Mouse (Mus musculus): ENCODE data around the gene Abcc4. TPM values are rescaled to one million over a fixed set of nuclear protein-coding genes. Genes with fewer than 3 reads are reported as not detected.
A peak's percentile ranks its signal among the peaks of the same experiment; 100 is the strongest.
"Not testable (repeated sequence)": the region's sequence is repeated elsewhere in the genome, so short reads cannot be mapped to it uniquely, and the experiment has no call there.

The Abcc4 gene
- total RNA-seq, 2 experiments from 2014 or later: 8.7 to 11.1 TPM

DNA sequence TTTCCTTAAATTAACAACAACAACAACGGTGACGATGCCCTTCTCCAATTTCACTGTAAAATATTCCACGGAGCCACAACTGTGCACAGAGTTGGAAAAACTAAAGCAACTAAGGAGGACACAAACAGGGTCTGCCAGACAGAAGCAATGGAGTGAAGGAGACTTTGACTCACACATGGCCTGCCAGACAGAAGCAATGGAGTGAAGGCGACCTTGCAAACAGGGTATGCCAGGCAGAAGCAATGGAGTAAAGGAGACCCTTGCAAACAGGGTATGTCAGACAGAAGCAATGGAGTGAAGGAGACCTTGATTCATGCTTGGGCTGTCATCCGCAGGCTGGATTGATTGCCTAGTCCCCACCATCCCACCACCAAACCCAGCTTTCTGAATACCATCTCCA lies 19.2 kb downstream of the Abcc4 start:
- H3K27ac ChIP-seq: no peak overlapping the region
- no peak for TF ChIP-seq CTCF (conservative IDR thresholded peaks at IDR 0.05)
- DNase-seq (ENCODE audit: low spot score in 2 of 2): no peak
- no peak overlapping the region for H3K4me3 ChIP-seq

DNA sequence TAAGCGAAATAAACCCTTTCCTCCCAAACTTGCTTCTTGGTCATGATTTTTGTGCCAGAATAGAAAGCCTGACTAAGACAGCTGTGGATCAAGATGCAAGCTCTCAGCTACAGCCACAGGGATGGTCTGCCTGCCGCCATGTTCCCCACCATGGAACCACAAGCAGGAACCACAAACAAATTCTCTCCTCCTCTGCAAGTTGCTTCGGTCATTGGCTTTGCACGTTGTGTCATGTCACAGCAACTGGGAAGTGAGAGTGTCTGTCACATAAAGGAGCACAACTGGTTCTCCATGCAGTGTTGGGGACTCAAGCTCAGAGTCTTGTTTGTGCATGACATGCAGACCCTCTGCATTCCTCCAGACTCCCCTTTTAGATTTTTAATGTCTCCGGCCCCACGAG lies 20.4 kb downstream of the Abcc4 start:
- no peak for DNase-seq (ENCODE audit: low spot score in 2 of 2)
- no peak overlapping the region for H3K4me3 ChIP-seq
- no peak for TF ChIP-seq CTCF (conservative IDR thresholded peaks at IDR 0.05)
- H3K27ac ChIP-seq: no peak overlapping the region

DNA sequence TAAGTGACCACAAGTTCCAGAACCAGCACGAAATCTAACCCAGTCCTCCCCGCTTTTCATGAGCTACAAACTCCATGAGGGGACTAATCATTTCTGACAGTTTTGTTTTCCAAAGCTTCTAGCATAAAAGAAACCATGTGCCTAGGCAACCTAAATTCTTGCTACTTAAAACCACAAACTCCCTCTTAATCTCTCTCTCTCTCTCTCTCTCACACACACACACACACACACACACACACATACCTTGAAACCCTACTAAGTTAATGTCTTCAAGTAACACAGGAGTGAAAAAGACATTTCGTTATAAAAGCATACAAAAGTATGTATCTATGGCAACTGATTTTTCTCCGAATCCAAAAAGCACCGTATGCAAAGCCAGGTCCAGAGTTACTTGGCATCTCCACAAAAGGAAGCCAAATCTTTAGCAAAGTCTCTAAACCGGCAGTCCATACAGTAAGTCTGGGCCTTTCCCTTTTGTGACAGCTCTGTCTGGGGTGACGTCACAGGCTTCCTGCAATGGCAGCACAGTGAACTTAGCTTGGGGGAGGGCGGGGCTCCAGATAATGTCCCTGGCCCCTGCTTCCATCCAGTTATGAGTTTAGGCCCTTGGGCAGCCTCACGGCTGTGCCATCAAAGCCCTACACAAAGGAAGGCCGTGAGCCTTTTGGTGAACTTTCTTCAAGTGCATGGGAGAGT lies 23.5 kb downstream of the Abcc4 start:
- DNase-seq (ENCODE audit: low spot score in 2 of 2): no peak
- no peak overlapping the region for H3K4me3 ChIP-seq
- H3K27ac ChIP-seq: no peak overlapping the region
- no peak for TF ChIP-seq CTCF (conservative IDR thresholded peaks at IDR 0.05)

DNA sequence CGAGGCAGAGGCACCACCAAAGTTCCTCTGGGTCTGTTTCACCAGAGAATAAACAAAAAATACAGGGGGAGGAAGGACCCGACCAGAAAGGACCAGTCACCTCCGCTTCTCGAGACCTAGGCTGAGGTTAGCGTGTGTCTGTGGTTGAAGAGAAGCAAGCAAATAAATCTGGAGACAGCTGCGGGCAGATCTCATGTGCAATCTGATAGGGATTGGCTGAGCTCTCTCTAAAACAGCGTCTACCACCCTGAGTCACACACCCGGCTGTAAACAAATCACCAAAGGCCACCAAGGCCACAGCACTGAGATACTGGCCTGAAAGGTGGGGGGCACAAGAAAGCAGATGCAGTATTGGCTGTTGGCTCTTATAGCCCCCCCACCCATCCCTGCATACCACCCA lies 24.9 kb downstream of the Abcc4 start:
- H3K4me3 ChIP-seq: no peak overlapping the region
- H3K27ac ChIP-seq: no peak overlapping the region
- no peak for TF ChIP-seq CTCF (conservative IDR thresholded peaks at IDR 0.05)
- DNase-seq (ENCODE audit: low spot score in 2 of 2): no peak

GRCm38 (mm10) chr14:118678279-118678985 lies 27.6 kb downstream of the Abcc4 start:
- peak; percentile 23 for TF ChIP-seq CTCF (conservative IDR thresholded peaks at IDR 0.05)

DNA sequence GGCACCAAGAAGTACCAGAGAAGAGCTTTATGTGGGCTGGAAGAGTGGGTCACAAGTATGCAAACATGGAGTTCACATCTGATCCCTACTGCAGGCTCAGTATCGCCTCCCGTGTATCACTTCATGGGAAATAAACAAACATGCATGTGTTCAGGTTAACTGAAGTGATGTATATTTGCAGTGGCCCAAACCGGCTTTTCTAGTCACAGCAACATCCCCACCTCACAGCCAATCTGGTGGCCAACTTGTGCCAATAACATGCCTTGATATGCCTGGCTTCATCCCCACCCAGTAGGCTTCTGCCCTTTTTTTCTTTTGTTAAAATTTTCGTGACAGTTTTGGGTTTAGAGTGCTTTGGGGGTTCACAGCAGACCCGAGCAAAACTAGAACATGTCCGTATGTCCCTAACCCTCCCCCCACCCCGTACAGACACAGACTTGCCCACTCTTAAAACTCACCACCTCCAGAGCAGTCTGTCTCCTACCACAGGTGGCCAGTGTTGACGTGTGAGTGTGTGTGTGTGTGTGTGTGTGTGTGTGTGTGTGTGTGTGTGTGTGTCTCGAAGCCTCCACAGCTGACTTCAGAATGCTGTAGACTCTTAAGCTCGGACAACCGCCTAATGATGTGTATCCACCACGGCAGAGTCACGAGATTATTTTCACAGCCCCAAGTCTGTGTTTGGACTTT lies 29.6 kb downstream of the Abcc4 start:
- H3K4me3 ChIP-seq: no peak overlapping the region
- TF ChIP-seq CTCF (conservative IDR thresholded peaks at IDR 0.05): no peak
- H3K27ac ChIP-seq: no peak overlapping the region
- no peak for DNase-seq (ENCODE audit: low spot score in 2 of 2)

More at GRCm38 (mm10) chr14:118678279-118678985, 27.6 kb downstream of the Abcc4 start:
- H3K4me3 ChIP-seq: no peak overlapping the region
- DNase-seq (ENCODE audit: low spot score in 2 of 2): no peak
- no peak overlapping the region for H3K27ac ChIP-seq

DNA sequence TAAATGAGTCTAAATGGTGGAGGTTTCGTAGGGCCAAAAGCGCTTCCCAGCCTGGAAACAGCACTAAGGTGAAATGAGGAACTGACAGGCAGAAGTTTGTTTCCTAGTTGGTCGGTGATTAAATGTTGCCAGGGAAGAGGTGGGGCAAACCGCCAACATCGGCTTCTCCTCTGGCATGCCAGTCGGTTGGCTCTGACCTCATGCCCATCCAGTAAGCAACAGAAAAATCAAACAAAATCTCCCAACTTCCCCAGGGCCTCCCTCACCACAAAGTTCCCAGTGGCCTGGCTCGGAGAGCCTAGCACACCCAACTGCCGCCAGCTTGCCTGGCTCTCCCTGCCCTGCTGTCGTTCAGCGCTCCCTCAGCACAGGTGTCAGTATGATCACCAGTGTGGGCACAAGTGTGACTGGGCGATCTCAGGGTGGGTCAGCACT lies 31.3 kb downstream of the Abcc4 start:
- no peak for TF ChIP-seq CTCF (conservative IDR thresholded peaks at IDR 0.05)
- no peak overlapping the region for H3K4me3 ChIP-seq
- H3K27ac ChIP-seq: no peak overlapping the region
- no peak for DNase-seq (ENCODE audit: low spot score in 2 of 2)

DNA sequence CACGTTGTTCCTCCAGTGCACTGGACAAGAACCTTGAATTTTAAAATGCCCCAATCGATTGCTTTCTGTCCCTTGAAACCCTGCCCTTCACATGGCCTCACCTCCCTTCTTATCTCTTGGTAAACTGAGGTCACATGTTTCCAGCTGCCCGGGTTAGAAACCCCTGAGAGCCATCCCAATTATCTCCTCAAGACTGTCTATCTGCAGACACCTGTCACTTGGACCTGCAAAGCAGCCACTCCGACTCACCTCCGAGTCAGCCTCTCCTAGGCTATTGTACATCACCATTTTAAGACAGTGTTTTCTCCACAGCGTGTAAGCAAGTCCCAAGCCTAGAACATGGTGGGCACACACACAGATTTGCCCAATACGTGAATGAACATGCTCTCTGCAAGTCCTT lies 31.8 kb downstream of the Abcc4 start:
- no peak overlapping the region for H3K4me3 ChIP-seq
- no peak for TF ChIP-seq CTCF (conservative IDR thresholded peaks at IDR 0.05)
- H3K27ac ChIP-seq: no peak overlapping the region
- no peak for DNase-seq (ENCODE audit: low spot score in 2 of 2)

- Histone ChIP-seq H3K4me3 (no peak overlapping the region), H3K27ac (no peak overlapping the region)
- TF ChIP-seq CTCF (conservative IDR thresholded peaks at IDR 0.05): no peak
- DNase-seq (ENCODE audit: low spot score in 2 of 2): no peak
These were observed 32.5 kb downstream of the Abcc4 start for GRCm38 (mm10) chr14:118673501-118673900.

- DNase-seq (ENCODE audit: low spot score in 2 of 2); H3K4me3 ChIP-seq; H3K27ac ChIP-seq: not testable (repeated sequence)
These were observed 33.1 kb downstream of the Abcc4 start for GRCm38 (mm10) chr14:118672931-118673330.

- Histone ChIP-seq H3K27ac (no peak overlapping the region), H3K4me3 (no peak overlapping the region)
- no peak for DNase-seq (ENCODE audit: low spot score in 2 of 2)
- TF ChIP-seq CTCF (conservative IDR thresholded peaks at IDR 0.05): no peak
These were observed 38.5 kb downstream of the Abcc4 start for GRCm38 (mm10) chr14:118667499-118667898.

DNA sequence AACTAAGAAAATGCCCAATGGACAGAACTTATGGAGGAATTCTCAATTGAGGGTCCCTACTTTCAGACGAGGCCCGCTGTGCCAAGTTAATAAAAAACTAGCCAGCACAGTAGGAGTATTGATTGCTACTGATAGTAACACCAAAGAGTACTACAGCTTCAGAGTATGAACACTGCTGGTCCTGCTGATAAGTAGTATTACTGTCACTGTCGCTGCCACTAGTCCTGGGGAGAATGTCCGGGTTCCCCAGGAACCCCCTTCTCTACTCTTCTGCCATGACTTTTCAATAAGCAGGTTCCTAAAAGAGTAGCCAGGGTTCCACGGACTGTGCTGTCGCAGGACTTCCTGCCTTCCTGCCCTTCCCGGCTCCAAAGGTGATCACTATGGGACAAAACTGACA lies 41.4 kb downstream of the Abcc4 start:
- DNase-seq (ENCODE audit: low spot score in 2 of 2): no peak
- TF ChIP-seq CTCF (conservative IDR thresholded peaks at IDR 0.05): no peak
- H3K27ac ChIP-seq: no peak overlapping the region
- no peak overlapping the region for H3K4me3 ChIP-seq

- no peak for TF ChIP-seq CTCF (conservative IDR thresholded peaks at IDR 0.05)
- no peak overlapping the region for H3K4me3 ChIP-seq
- no peak for DNase-seq (ENCODE audit: low spot score in 2 of 2)
- no peak overlapping the region for H3K27ac ChIP-seq
These were observed 43.3 kb downstream of the Abcc4 start for GRCm38 (mm10) chr14:118662625-118663276.

Data from layer of hippocampus, adult 2 months (tissue).